9 mouse cellular contexts compared by ENCODE assay signal in genomic region chr1:132678076-132678475, GRCm38 (mm10).
DNase-seq lines count a peak whose midpoint lies in the region; ATAC-seq and TF ChIP-seq lines count a peak whose summit lies in the region.
"Had no signal": no experiment of that assay in that cellular context is flagged by ENCODE, and none has a peak within 500 bp of the region (broad histone marks: within the 10 kb centered on the region; RNA-seq: fewer than 3 reads in every experiment).

No protein-coding gene starts in this region.

- TF ChIP-seq CTCF in liver, postnatal 0 days (IDR thresholded peaks at IDR 0.05; ENCODE audit: low read depth), result peak; percentile 27; the same call in 1 of the 2 replicates
- peak; percentile 20; the same call in 1 of the 2 replicates for TF ChIP-seq CTCF in brain, embryonic 14.5 days (IDR thresholded peaks at IDR 0.05; ENCODE audit: borderline replicate concordance, extremely low read depth, insufficient read depth, insufficient read length)

- no peak for TF ChIP-seq EP300 in liver, postnatal 0 days (IDR thresholded peaks at IDR 0.05; ENCODE audit: low read depth)

- TF ChIP-seq POLR2A in brain, embryonic 14.5 days (IDR thresholded peaks at IDR 0.05; ENCODE audit: borderline replicate concordance, extremely low read depth, insufficient read depth, insufficient read length, poor library complexity, severe bottlenecking), result no peak

- H3K4me2 ChIP-seq in heart, embryonic 12.5 days, result no peak overlapping the region
- H3K4me2 ChIP-seq in liver, postnatal 0 days (ENCODE audit: low read depth, low read length), result no peak overlapping the region
- H3K4me2 ChIP-seq in liver, embryonic 11.5 days, result no peak overlapping the region
- H3K4me2 ChIP-seq: lung, embryonic 15.5 days had no signal

- H3K36me3 ChIP-seq in heart, embryonic 12.5 days, result no peaks in the 10 kb centered on the region
- no peaks in the 10 kb centered on the region for H3K36me3 ChIP-seq in liver, postnatal 0 days (replicated peaks; ENCODE audit: insufficient read depth, low read length)
- no peaks in the 10 kb centered on the region for H3K36me3 ChIP-seq in liver, embryonic 11.5 days (ENCODE audit: control insufficient read depth, insufficient read depth, low read length)
- H3K36me3 ChIP-seq: lung, embryonic 15.5 days had no signal

- ATAC-seq in heart, embryonic 12.5 days (ENCODE audit: insufficient number of reproducible peaks, low FRiP score), result no peak
- ATAC-seq in liver, postnatal 0 days, result no peak
- no peak for ATAC-seq in liver, embryonic 11.5 days (replicated peaks; ENCODE audit: low FRiP score)

- H3K4me3 ChIP-seq in heart, embryonic 12.5 days, result no peak overlapping the region
- H3K4me3 ChIP-seq in liver, postnatal 0 days (ENCODE audit: low read depth, low read length), result no peak overlapping the region
- H3K4me3 ChIP-seq in liver, embryonic 11.5 days (ENCODE audit: low read depth, low read length), result no peak overlapping the region
- H3K4me3 ChIP-seq: lung, embryonic 15.5 days had no signal

- peaks cover 4% of the 10 kb centered on the region; the same call in 1 of the 2 replicates for H3K27me3 ChIP-seq in heart, embryonic 12.5 days (replicated peaks)
- H3K27me3 ChIP-seq in liver, postnatal 0 days (ENCODE audit: insufficient read depth, low read length), result no peaks in the 10 kb centered on the region
- no peaks in the 10 kb centered on the region for H3K27me3 ChIP-seq in liver, embryonic 11.5 days (replicated peaks; ENCODE audit: control insufficient read depth, insufficient read depth, low read length)
- H3K27me3 ChIP-seq: lung, embryonic 15.5 days had no signal

- peak; percentile 40 to 41 for DNase-seq in cerebellum, adult 18-20 months
- DNase-seq in cerebellum, adult 9-11 months, result no peak
- peak; percentile 4 to 9 for DNase-seq in heart, postnatal 14 days
- no peak for DNase-seq in liver, postnatal 0 days
- DNase-seq in liver, embryonic 11.5 days (ENCODE audit: low spot score), result no peak
- no peak for DNase-seq in brain, embryonic 14.5 days (ENCODE audit: low read depth)
- no peak for DNase-seq in right cerebral cortex, adult 2 months (ENCODE audit: low spot score in 2 of 2)

- H3K9me3 ChIP-seq in heart, embryonic 12.5 days (replicated peaks), result 0 out of 2 replicates have a peak, but pooled peaks cover 3% of the 10 kb centered on the region
- H3K9me3 ChIP-seq in liver, postnatal 0 days (ENCODE audit: low read length), result no peaks in the 10 kb centered on the region
- no peaks in the 10 kb centered on the region for H3K9me3 ChIP-seq in liver, embryonic 11.5 days (ENCODE audit: control insufficient read depth, low read length)
- H3K9me3 ChIP-seq: lung, embryonic 15.5 days had no signal

- H3K4me1 ChIP-seq in heart, embryonic 12.5 days (replicated peaks), result no peaks in the 10 kb centered on the region
- no peaks in the 10 kb centered on the region for H3K4me1 ChIP-seq in liver, postnatal 0 days (ENCODE audit: insufficient read depth)
- H3K4me1 ChIP-seq in liver, embryonic 11.5 days (replicated peaks; ENCODE audit: control insufficient read depth, insufficient read depth, low read length), result no peaks in the 10 kb centered on the region
- H3K4me1 ChIP-seq: lung, embryonic 15.5 days had no signal

- WGBS in heart, embryonic 12.5 days, result 36% methylated on average over 5 of the region's 5 CpGs
- 42% methylated on average over 5 of the region's 5 CpGs for WGBS in liver, postnatal 0 days (ENCODE audit: insufficient replicate concordance)
- WGBS in liver, embryonic 11.5 days, result 31% methylated on average over 5 of the region's 5 CpGs

- no peak overlapping the region for H3K27ac ChIP-seq in heart, embryonic 12.5 days (ENCODE audit: poor library complexity, severe bottlenecking)
- no peak overlapping the region for H3K27ac ChIP-seq in liver, postnatal 0 days (ENCODE audit: low read depth)
- no peak overlapping the region for H3K27ac ChIP-seq in liver, embryonic 11.5 days (ENCODE audit: low read depth, low read length)
- H3K27ac ChIP-seq: lung, embryonic 15.5 days had no signal

- intact Hi-C loops in heart, postnatal 14 days (cut with DNase I), result no loop called here

- no peak overlapping the region for H3K9ac ChIP-seq in heart, embryonic 12.5 days
- no peak overlapping the region for H3K9ac ChIP-seq in liver, postnatal 0 days (replicated peaks)
- H3K9ac ChIP-seq in liver, embryonic 11.5 days (ENCODE audit: low read depth, low read length), result no peak overlapping the region
- H3K9ac ChIP-seq: lung, embryonic 15.5 days had no signal

Comparison
In these comparisons a context has a peak if more than half of its experiments do, and no peak if none do; other contexts are left out.
1. DNase-seq: peak in cerebellum, adult 18-20 months (2 of 2) and heart, postnatal 14 days (2 of 2); none in cerebellum, adult 9-11 months (single experiment), liver, postnatal 0 days (single experiment), liver, embryonic 11.5 days (single experiment), brain, embryonic 14.5 days (single experiment) and right cerebral cortex, adult 2 months (0 of 2).